Mouse (Mus musculus) embryo, embryonic 10 days (tissue): ENCODE measurements around the gene Vdac1.

Source experiments
- DNase-seq: peaks from one replicate; pipeline ENCODE4 v3.0.0-alpha.2; 2015; ENCODE audit warnings: low spot score

The Vdac1 gene

GRCm38 (mm10) chr11:52419861-52420260 is 59.2 kb downstream of the Vdac1 start:
- no peak for DNase-seq

- DNase-seq: no peak
Measured at GRCm38 (mm10) chr11:52420296-52421052, 59.8 kb downstream of the Vdac1 start.

- peak; percentile 84 for DNase-seq
Measured at GRCm38 (mm10) chr11:52421053-52421778, 60.6 kb downstream of the Vdac1 start.

DNA sequence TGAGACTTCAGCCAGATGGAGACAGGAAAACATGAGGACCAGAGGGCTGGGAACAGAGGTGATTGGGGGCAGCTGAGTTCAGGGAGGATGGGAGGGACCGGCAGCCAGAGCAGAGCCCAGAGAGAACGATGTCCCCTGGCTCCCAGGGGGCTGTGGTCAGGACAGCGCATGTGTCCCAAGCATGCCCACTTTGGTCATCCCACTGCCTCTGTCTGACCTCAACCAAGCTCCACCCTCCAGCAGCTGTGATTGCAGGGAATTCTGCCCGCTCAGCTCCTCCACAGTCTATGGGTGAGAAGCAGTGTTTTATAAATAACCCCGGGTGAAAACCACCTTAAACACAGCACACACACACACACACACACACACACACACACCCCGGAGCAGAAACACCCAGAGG is 68.8 kb downstream of the Vdac1 start:
- DNase-seq: no peak

GRCm38 (mm10) chr11:52431594-52431993 is 70.9 kb downstream of the Vdac1 start:
- DNase-seq: no peak

GRCm38 (mm10) chr11:52432148-52432547 is 71.5 kb downstream of the Vdac1 start:
- DNase-seq: no peak

- DNase-seq: no peak
Measured at GRCm38 (mm10) chr11:52433076-52433796, 72.6 kb downstream of the Vdac1 start.

- no peak for DNase-seq
Measured at GRCm38 (mm10) chr11:52433797-52434195, 73.1 kb downstream of the Vdac1 start.

- DNase-seq: no peak
Measured at GRCm38 (mm10) chr11:52435466-52435865, 74.8 kb downstream of the Vdac1 start.

GRCm38 (mm10) chr11:52437123-52437522 is 76.5 kb downstream of the Vdac1 start:
- peak; percentile 30 for DNase-seq
